Mouse (Mus musculus) neural tube, embryonic 11.5 days (tissue): ENCODE measurements around the gene Itgb3bp. TPM values are rescaled to one million over a fixed set of nuclear protein-coding genes. Genes with fewer than 3 reads are reported as not detected.

Experiments used
- ATAC-seq: fragments of 200-750 bp; cut with Nextera tagmentation; 2 replicates; pipeline ENCODE4 v1.8.0; 2017; ENCODE audit warnings: moderate number of reproducible peaks, mild to moderate bottlenecking, moderate TSS enrichment, moderate library complexity; ENCODE audit not compliant: insufficient read depth, low FRiP score, low TSS enrichment
- DNase-seq: peaks from one replicate; pipeline ENCODE4 v3.0.0-alpha.2; 2015; ENCODE audit warnings: low spot score
- H3K27ac ChIP-seq: fragments of 300-500 bp; sonication (generic); 2 replicates; pipeline ENCODE4 v1.5.1; 2014; ENCODE audit warnings: low read depth, mild to moderate bottlenecking, low read length
- H3K27me3 ChIP-seq: fragments of 300-500 bp; sonication (generic); 2 replicates; pipeline ENCODE4 v1.6.1; 2014; ENCODE audit warnings: mild to moderate bottlenecking, low read length, mixed read lengths; ENCODE audit not compliant: control insufficient read depth, insufficient read depth
- H3K36me3 ChIP-seq: fragments of 300-500 bp; sonication (generic); 2 replicates; pipeline ENCODE4 v1.6.1; 2014; ENCODE audit warnings: mild to moderate bottlenecking, low read length, moderate library complexity, mixed read lengths; ENCODE audit not compliant: control insufficient read depth, insufficient read depth
- H3K4me1 ChIP-seq: fragments of 300-500 bp; sonication (generic); 2 replicates; pipeline ENCODE4 v1.6.1; 2014; ENCODE audit warnings: low read length, mixed read lengths; ENCODE audit not compliant: control insufficient read depth, insufficient read depth
- H3K4me2 ChIP-seq: fragments of 300-500 bp; sonication (generic); 2 replicates; pipeline ENCODE4 v1.6.1; 2014; ENCODE audit warnings: low read depth, mild to moderate bottlenecking, moderate library complexity
- H3K4me3 ChIP-seq: fragments of 300-500 bp; sonication (generic); 2 replicates; pipeline ENCODE4 v1.5.1; 2014; ENCODE audit warnings: low read depth, low read length
- H3K9ac ChIP-seq: fragments of 300-500 bp; sonication (generic); 2 replicates; pipeline ENCODE4 v1.6.1; 2014; ENCODE audit warnings: mild to moderate bottlenecking, low read length
- H3K9me3 ChIP-seq: fragments of 300-500 bp; sonication (generic); 2 replicates; pipeline ENCODE4 v1.6.1; 2016; ENCODE audit warnings: low read length; ENCODE audit not compliant: control insufficient read depth
- WGBS: fragments of 180-500 bp; shearing (Covaris S2); extraction: QIAGEN DNeasy Blood & Tissue Kit; methylation state at CpG from one replicate; pipeline ENCODE4 v1.1.7; 2014; 5-methylcytosine and 5-hydroxymethylcytosine counted together
- polyA plus RNA-seq: library from polyadenylated mRNA; unstranded; fragments of >200 nt; fragmentation: Nextera tagmentation; extraction: Ambion mirVana; gene quantifications from 2 replicates; pipeline ENCODE4 v1.2.1, GENCODE M21; 2014

Gene Itgb3bp
- polyA plus RNA-seq, 1 experiment from 2014 or later: 44.7 TPM

DNA sequence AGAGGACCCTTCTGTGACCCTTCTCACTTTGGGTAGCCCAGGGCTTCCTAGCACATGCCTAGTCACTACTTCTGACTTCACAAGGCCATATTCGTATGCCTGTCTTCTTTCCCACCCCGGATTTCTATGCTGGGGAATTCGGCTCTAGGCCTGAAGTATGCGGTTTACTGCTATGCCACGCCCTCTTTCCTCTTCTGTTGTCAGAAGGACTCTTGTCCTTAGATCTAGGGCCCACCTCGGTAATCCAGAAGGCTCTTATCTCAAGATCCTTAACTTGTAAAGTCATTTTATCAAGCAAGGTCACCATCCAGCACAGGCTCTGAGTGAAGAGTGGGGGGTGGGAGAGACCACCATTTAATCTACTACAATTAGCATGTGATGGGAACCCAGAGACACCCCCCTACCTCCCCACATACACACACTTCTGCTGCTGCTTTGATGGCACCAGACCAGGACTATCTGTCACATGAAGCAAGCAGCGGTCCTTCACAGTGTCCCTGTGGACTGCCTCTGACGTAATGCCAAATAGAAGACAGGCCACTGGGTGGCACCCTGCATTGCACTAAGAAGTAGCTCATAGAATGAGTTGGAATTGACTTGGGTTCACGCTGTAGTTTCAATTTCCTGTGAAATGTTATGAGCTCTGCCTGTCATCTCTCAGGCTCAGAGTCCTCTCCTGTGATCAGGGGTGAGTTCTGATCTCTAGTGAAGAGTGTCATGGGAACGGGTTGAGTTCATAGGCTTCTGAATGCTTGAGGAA, 12.2 kb upstream of the Itgb3bp start:
- H3K27ac ChIP-seq: no peak overlapping the region
- 73% methylated on average over 10 of the region's 10 CpGs for WGBS
- ATAC-seq (no peak), DNase-seq (no peak)
- no peaks in the 10 kb centered on the region for H3K36me3 ChIP-seq
- no peaks in the 10 kb centered on the region for H3K27me3 ChIP-seq
- no peak overlapping the region for H3K4me3 ChIP-seq
- no peaks in the 10 kb centered on the region for H3K4me1 ChIP-seq
- no peaks in the 10 kb centered on the region for H3K9me3 ChIP-seq
- H3K4me2 ChIP-seq: no peak overlapping the region
- no peak overlapping the region for H3K9ac ChIP-seq

DNA sequence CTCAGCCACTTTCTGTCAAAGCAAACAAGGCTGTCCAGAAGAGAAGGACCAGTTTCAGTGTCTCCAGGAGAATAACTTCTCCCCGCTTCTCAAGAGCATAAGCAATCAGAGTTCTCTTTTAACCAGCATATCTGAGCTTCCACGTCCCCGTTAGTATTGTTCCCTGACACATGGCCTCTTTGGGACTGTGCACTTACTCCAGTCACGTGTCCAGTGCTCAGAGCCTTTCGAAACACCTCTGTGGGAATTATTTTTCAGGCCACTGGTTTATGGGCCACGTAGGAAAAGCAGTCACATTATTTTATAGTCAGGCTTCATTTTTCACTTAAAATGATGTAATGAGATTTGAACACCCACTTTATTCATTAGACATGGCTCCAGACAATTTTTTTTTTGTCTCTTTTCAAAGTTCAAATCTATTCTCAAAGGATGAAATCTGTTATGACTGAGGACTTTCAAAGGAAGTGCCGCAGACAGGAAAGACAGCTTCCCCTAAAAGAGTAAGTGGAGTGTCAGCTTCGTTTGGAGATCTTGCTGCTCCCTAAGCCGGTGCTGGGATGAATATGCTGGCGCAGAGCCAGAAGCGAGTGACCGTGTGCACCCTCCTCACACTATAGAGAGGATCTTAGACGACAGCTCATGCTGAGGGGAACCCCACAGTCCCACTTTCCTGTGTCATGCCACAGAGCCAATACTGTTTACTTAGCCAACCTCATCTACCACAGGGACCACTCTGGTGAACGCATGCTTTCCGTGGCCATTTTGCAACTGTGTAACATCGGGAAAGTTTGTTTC, 10.3 kb upstream of the Itgb3bp start:
- H3K27me3 ChIP-seq: no peaks in the 10 kb centered on the region
- H3K4me3 ChIP-seq: no peak overlapping the region
- no peaks in the 10 kb centered on the region for H3K4me1 ChIP-seq
- H3K9me3 ChIP-seq: no peaks in the 10 kb centered on the region
- no peak overlapping the region for H3K27ac ChIP-seq
- H3K4me2 ChIP-seq: no peak overlapping the region
- H3K36me3 ChIP-seq: no peaks in the 10 kb centered on the region
- DNase-seq: peak; percentile 30
- WGBS: 75% methylated on average over 16 of the region's 16 CpGs
- no peak overlapping the region for H3K9ac ChIP-seq
- no peak for ATAC-seq

DNA sequence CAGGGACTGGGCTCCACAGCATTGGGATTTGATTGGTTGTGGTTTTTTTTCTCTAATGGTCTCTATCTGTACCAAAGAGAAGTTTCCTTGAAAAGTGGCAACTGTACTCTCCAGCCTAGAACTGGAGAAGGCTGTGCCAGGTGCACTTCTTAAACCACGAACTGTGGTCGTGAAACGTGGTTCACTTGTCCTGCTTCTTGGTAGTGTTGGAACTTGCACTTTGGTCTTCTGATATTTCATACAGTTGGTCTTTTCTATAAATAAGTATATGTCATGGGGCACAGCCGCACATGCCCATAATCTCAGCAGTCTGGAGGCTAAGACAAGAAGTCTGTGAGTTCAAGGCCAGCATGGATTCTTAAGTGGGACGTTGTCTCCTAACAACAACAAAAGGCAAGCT, 6.7 kb upstream of the Itgb3bp start:
- no peak overlapping the region for H3K9ac ChIP-seq
- no peaks in the 10 kb centered on the region for H3K9me3 ChIP-seq
- DNase-seq: no peak
- H3K4me3 ChIP-seq: no peak overlapping the region
- H3K27me3 ChIP-seq: no peaks in the 10 kb centered on the region
- H3K4me2 ChIP-seq: no peak overlapping the region
- 94% methylated on average over 5 of the region's 5 CpGs for WGBS
- H3K27ac ChIP-seq: no peak overlapping the region
- H3K36me3 ChIP-seq: no peaks in the 10 kb centered on the region
- H3K4me1 ChIP-seq: peaks cover 3% of the 10 kb centered on the region; the same call in 1 of the 2 replicates
- no peak for ATAC-seq

DNA sequence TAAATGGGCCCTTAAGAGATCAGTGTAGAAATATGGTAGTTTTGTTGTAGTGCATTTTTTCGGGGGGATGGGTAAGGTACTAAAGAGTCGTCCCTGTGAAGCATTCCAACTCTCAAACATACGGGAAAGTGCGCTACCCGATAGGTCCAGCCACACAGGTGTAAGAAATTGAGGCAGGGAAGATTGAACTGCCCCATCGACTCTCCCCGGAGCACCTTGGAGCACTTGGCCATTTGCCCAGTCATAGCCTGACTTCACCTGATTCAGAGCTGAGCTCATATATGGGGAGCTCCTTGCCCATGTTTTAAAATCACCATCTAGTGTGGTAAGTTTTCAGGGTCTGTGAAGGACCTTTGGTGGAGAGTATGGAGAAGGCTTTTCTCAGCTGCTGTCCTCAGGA, 5.2 kb upstream of the Itgb3bp start:
- no peak for ATAC-seq
- H3K9ac ChIP-seq: no peak overlapping the region
- WGBS: 94% methylated on average over 7 of the region's 7 CpGs
- no peak for DNase-seq
- no peaks in the 10 kb centered on the region for H3K27me3 ChIP-seq
- no peaks in the 10 kb centered on the region for H3K36me3 ChIP-seq
- no peak overlapping the region for H3K4me2 ChIP-seq
- no peaks in the 10 kb centered on the region for H3K9me3 ChIP-seq
- H3K4me1 ChIP-seq: peaks cover 3% of the 10 kb centered on the region; the same call in 1 of the 2 replicates
- H3K27ac ChIP-seq: no peak overlapping the region
- no peak overlapping the region for H3K4me3 ChIP-seq

DNA sequence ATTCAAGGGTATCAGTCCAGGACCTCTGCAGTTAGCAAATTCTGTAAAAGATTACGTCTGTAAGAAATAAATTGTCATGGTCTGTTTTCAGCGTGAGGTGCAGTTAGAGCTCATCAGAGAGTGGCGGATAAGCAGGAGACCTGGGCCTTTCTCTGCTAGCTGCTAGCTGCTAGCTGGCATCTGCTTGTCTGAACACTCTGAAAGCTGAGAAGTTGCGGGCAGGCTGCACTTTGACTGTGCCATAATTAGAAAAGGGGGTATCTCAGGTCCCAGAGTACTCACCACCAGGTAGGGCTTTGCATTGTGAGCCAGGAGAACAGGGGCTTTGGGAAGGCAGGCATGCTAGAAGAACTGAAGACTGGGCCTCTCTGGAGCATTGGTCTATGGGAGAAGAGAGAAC, 2.2 kb upstream of the Itgb3bp start:
- H3K27ac ChIP-seq: no peak overlapping the region
- H3K27me3 ChIP-seq: no peaks in the 10 kb centered on the region
- DNase-seq: no peak
- 93% methylated on average over 4 of the region's 4 CpGs for WGBS
- H3K4me3 ChIP-seq: no peak overlapping the region
- peaks cover 3% of the 10 kb centered on the region; the same call in 1 of the 2 replicates for H3K4me1 ChIP-seq
- H3K4me2 ChIP-seq: no peak overlapping the region
- no peaks in the 10 kb centered on the region for H3K9me3 ChIP-seq
- no peaks in the 10 kb centered on the region for H3K36me3 ChIP-seq
- H3K9ac ChIP-seq: no peak overlapping the region
- ATAC-seq: no peak

DNA sequence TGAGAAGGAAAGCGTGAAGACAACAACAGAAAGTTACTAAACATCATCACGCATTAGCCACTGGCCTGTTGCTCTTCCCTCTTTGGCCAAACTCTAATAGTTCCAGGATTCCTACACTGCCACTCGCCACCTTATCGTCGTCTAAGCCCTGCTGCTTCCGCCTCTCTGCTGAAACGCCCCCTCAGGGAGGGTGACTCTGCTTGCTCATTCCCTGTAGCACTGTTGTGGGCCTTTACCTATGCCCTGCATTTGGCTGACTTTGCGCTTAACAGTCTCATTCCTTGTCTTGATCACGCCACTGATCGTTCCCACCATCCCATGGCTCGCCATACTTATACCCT, 1.6 kb upstream of the Itgb3bp start:
- WGBS: 71% methylated on average over 11 of the region's 11 CpGs
- no peak overlapping the region for H3K4me2 ChIP-seq
- ATAC-seq (no peak), DNase-seq (no peak)
- no peak overlapping the region for H3K4me3 ChIP-seq
- H3K4me1 ChIP-seq: peaks cover 3% of the 10 kb centered on the region; the same call in 1 of the 2 replicates
- no peaks in the 10 kb centered on the region for H3K36me3 ChIP-seq
- H3K27ac ChIP-seq: no peak overlapping the region
- no peaks in the 10 kb centered on the region for H3K9me3 ChIP-seq
- no peak overlapping the region for H3K9ac ChIP-seq
- no peaks in the 10 kb centered on the region for H3K27me3 ChIP-seq

DNA sequence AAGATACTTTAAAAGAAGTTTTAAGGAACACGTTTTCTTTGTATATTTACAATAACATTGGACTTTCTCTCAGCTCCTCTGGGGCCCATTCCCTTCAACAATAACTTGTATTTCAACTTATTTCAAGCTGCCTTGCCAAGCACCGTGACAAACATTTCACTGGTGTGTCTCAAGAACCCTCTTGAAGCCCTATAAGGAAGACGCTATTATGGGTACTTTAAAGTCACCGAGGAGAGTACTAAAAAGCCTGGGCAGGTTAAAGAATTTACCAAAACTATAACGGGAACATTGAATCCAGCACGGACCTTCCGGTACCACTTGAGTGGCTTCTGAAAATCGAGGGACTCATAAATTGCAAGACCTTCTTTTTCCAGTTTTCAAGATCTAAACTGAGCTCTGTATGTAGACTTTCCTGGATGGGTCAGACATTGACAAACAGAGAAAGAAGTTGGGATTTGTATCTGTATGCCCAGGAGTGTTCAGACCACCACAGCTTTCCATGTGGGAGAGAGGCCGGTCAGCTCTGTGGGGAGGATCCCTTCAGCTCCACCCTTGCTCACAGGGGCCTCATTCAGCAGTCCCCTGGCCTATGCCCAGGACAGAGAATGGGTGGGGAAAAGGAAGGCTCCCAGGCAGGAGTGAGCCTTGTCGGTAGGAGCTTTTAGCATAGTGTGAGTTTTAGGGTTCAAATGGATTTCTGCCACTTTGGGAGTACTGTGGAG, 1.1 kb upstream of the Itgb3bp start:
- no peak for DNase-seq
- WGBS: 49% methylated on average over 10 of the region's 10 CpGs
- H3K4me1 ChIP-seq: peaks cover 3% of the 10 kb centered on the region; the same call in 1 of the 2 replicates
- ATAC-seq: no peak
- H3K9me3 ChIP-seq: no peaks in the 10 kb centered on the region
- H3K4me3 ChIP-seq: no peak overlapping the region; the same call in 1 of the 2 replicates
- H3K27me3 ChIP-seq: no peaks in the 10 kb centered on the region
- H3K27ac ChIP-seq: no peak overlapping the region
- no peak overlapping the region for H3K9ac ChIP-seq
- H3K4me2 ChIP-seq: 0 out of 2 replicates have a peak overlapping the region, but pooled peaks have one; percentile 8
- H3K36me3 ChIP-seq: no peaks in the 10 kb centered on the region

DNA sequence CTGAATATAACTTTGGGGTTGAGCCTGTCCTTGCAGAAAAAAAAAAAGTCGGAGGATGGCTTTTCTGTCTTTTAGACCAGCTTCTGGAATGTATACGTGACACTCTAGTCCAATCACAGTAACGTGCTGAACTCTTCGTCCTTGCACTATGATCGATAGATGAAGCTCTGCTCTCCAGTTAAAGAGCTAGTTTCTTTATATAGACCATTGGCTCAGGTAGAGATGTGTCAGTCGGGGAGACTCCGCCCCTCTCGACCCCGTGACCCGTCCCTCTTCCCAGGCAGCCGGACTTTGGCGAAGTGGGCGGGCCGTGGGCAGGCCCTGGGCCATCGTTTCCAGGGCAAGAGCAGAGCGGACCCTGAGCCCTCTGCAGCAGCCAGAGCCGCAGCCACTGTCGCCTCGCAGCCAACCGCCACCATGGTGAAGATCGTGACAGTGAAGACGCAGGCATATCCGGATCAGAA, 432 bp downstream of the Itgb3bp start, which contains the start of gene Pgm1:
Gene Pgm1 (plus strand): TSS at position 266 of the 464 bp plus-strand sequence.
- Histone ChIP-seq H3K4me2 (peak within 1 kb of the TSS; percentile 76), H3K4me3 (peak within 1 kb of the TSS; percentile 59), H3K27ac (peak within 1 kb of the TSS; percentile 68), H3K9ac (peak within 1 kb of the TSS; percentile 55), H3K36me3 (no peaks in the 10 kb centered on the region), H3K27me3 (no peaks in the 10 kb centered on the region), H3K9me3 (no peaks in the 10 kb centered on the region), H3K4me1 (peaks cover 3% of the 10 kb centered on the region; the same call in 1 of the 2 replicates)
- DNase-seq (peak; percentile 78), ATAC-seq (peak; percentile 80)
- WGBS: 4% methylated on average over 23 of the region's 23 CpGs
